Mouse (Mus musculus) liver, embryonic 11.5 days (tissue): ENCODE measurements around the gene Rpl36al. TPM values are rescaled to one million over a fixed set of nuclear protein-coding genes. Genes with fewer than 3 reads are reported as not detected.

Source experiments
- ATAC-seq: fragments of 200-750 bp; cut with Nextera tagmentation; replicated peaks from 2 replicates; pipeline ENCODE4 v1.8.0; 2017; ENCODE audit warnings: moderate number of reproducible peaks, mild to moderate bottlenecking, moderate TSS enrichment, moderate library complexity; ENCODE audit not compliant: low FRiP score
- DNase-seq: peaks from one replicate; pipeline ENCODE4 v3.0.0-alpha.2; 2017; ENCODE audit warnings: low spot score
- H3K27ac ChIP-seq: fragments of 300-500 bp; sonication (generic); 2 replicates; pipeline ENCODE4 v1.5.1; 2014; ENCODE audit warnings: mild to moderate bottlenecking, low read depth, low read length, control low read depth
- H3K27me3 ChIP-seq: fragments of 300-500 bp; sonication (generic); replicated peaks from 2 replicates; pipeline ENCODE4 v1.6.1; 2014; ENCODE audit warnings: low read length, mixed read lengths; ENCODE audit not compliant: control insufficient read depth, insufficient read depth
- H3K36me3 ChIP-seq: fragments of 300-500 bp; sonication (generic); 2 replicates; pipeline ENCODE4 v1.6.1; 2014; ENCODE audit warnings: mild to moderate bottlenecking, low read length, moderate library complexity, mixed read lengths; ENCODE audit not compliant: control insufficient read depth, insufficient read depth
- H3K4me1 ChIP-seq: fragments of 300-500 bp; sonication (generic); replicated peaks from 2 replicates; pipeline ENCODE4 v1.6.1; 2014; ENCODE audit warnings: low read length, mixed read lengths; ENCODE audit not compliant: control insufficient read depth, insufficient read depth
- H3K4me2 ChIP-seq: fragments of 300-500 bp; sonication (generic); 2 replicates; pipeline ENCODE4 v1.6.1; 2014; ENCODE audit warnings: mild to moderate bottlenecking, control low read depth, moderate library complexity
- H3K4me3 ChIP-seq: fragments of 300-500 bp; sonication (generic); 2 replicates; pipeline ENCODE4 v1.5.1; 2014; ENCODE audit warnings: low read depth, low read length, control low read depth
- H3K9ac ChIP-seq: fragments of 300-500 bp; sonication (generic); 2 replicates; pipeline ENCODE4 v1.6.1; 2014; ENCODE audit warnings: low read depth, low read length, control low read depth
- H3K9me3 ChIP-seq: fragments of 300-500 bp; sonication (generic); 2 replicates; pipeline ENCODE4 v1.6.1; 2016; ENCODE audit warnings: low read length, inconsistent platforms, mixed read lengths; ENCODE audit not compliant: control insufficient read depth
- WGBS: fragments of 180-500 bp; shearing (Covaris S2); extraction: QIAGEN DNeasy Blood & Tissue Kit; methylation state at CpG from one replicate; pipeline ENCODE4 v1.1.7; 2014; 5-methylcytosine and 5-hydroxymethylcytosine counted together
- polyA plus RNA-seq: library from polyadenylated mRNA; unstranded; fragments of >200 nt; fragmentation: Nextera tagmentation; extraction: Ambion mirVana; gene quantifications from 2 replicates; pipeline ENCODE4 v1.2.1, GENCODE M21; 2014

Rpl36al gene
- polyA plus RNA-seq, 1 experiment from 2014 or later = 1,044 TPM

DNA sequence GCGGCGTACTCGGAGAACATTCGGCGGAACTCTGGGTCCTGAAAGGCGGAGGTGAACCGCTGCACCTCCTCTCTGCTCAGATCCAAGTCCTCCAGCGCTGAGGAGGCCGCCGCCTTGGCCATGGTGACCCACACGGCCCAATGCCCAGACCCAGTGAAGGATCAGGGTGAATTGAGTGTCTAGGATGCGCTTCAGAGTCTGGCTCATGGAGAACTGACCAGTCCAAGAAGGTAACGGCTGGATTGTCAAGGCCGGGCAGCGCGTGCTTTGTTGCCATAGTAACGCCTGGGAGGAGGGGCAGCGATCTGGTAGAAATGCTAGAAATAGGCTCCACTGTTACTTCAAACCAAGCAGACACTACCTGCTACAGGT lies 14.3 kb upstream of the Rpl36al start, which contains the start of gene Dnaaf2:
Gene Dnaaf2 (minus strand): TSS at position 266 of the 372 bp plus-strand sequence.
- H3K27me3 ChIP-seq = no peaks in the 10 kb centered on the region
- H3K9me3 ChIP-seq = no peaks in the 10 kb centered on the region
- peak within 1 kb of the TSS; percentile 99 for H3K4me3 ChIP-seq
- H3K27ac ChIP-seq = peak within 1 kb of the TSS; percentile 89
- peaks cover 14% of the 10 kb centered on the region for H3K4me1 ChIP-seq
- DNase-seq (peak; percentile 82), ATAC-seq (peak; percentile 42)
- peaks cover 20% of the 10 kb centered on the region; the same call in 1 of the 2 replicates for H3K36me3 ChIP-seq
- peak within 1 kb of the TSS; percentile 96 for H3K9ac ChIP-seq
- under 1% methylated on average over 18 of the region's 18 CpGs for WGBS
- H3K4me2 ChIP-seq = peak within 1 kb of the TSS; percentile 82

GRCm38 (mm10) chr12:69197378-69198163 lies 13.7 kb upstream of the Rpl36al start:
- Histone ChIP-seq H3K4me3 (peak overlapping the region; percentile 99), H3K9me3 (no peaks in the 10 kb centered on the region), H3K4me2 (peak overlapping the region; percentile 82), H3K36me3 (peaks cover 20% of the 10 kb centered on the region; the same call in 1 of the 2 replicates), H3K4me1 (peaks cover 14% of the 10 kb centered on the region), H3K9ac (peak overlapping the region; percentile 96), H3K27me3 (no peaks in the 10 kb centered on the region), H3K27ac (peak overlapping the region; percentile 89)
- peak; percentile 72 for DNase-seq
- ATAC-seq = peak; percentile 77
- under 1% methylated on average over 94 of the region's 94 CpGs for WGBS

GRCm38 (mm10) chr12:69196444-69197377 lies 12.8 kb upstream of the Rpl36al start, which contains the start of gene Gm49383:
Gene Gm49383 (minus strand): TSS chr12:69197104.
- ATAC-seq = peak; percentile 72

GRCm38 (mm10) chr12:69192637-69193036 lies 8.8 kb upstream of the Rpl36al start:
- no peak overlapping the region for H3K9ac ChIP-seq
- no peak overlapping the region for H3K4me3 ChIP-seq
- peaks cover 15% of the 10 kb centered on the region for H3K36me3 ChIP-seq
- H3K4me2 ChIP-seq = no peak overlapping the region
- ATAC-seq = no peak
- no peak overlapping the region for H3K27ac ChIP-seq
- WGBS = 89% methylated on average over 2 of the region's 2 CpGs
- no peaks in the 10 kb centered on the region for H3K27me3 ChIP-seq
- H3K9me3 ChIP-seq = no peaks in the 10 kb centered on the region
- peaks cover 2% of the 10 kb centered on the region; the same call in 1 of the 2 replicates for H3K4me1 ChIP-seq
- no peak for DNase-seq

More at GRCm38 (mm10) chr12:69196444-69197377, 12.8 kb upstream of the Rpl36al start, which contains the start of gene Gm49383:
- H3K9me3 ChIP-seq = no peaks in the 10 kb centered on the region
- H3K27me3 ChIP-seq = no peaks in the 10 kb centered on the region
- peaks cover 16% of the 10 kb centered on the region; the same call in 1 of the 2 replicates for H3K36me3 ChIP-seq
- under 1% methylated on average over 75 of the region's 75 CpGs for WGBS
- H3K27ac ChIP-seq = peak within 1 kb of the TSS; percentile 89
- H3K4me3 ChIP-seq = peak within 1 kb of the TSS; percentile 99
- peak within 1 kb of the TSS; percentile 96 for H3K9ac ChIP-seq
- peak within 1 kb of the TSS; percentile 82 for H3K4me2 ChIP-seq
- peaks cover 14% of the 10 kb centered on the region for H3K4me1 ChIP-seq
- DNase-seq = peak; percentile 79

- H3K4me2 ChIP-seq = no peak overlapping the region
- peaks cover 15% of the 10 kb centered on the region for H3K36me3 ChIP-seq
- H3K4me1 ChIP-seq = peaks cover 7% of the 10 kb centered on the region; the same call in 1 of the 2 replicates
- ATAC-seq (no peak), DNase-seq (no peak)
- H3K9me3 ChIP-seq = no peaks in the 10 kb centered on the region
- H3K9ac ChIP-seq = no peak overlapping the region
- 71% methylated on average over 5 of the region's 5 CpGs for WGBS
- H3K4me3 ChIP-seq = no peak overlapping the region
- no peak overlapping the region for H3K27ac ChIP-seq
- H3K27me3 ChIP-seq = no peaks in the 10 kb centered on the region
These were observed 7.5 kb upstream of the Rpl36al start for GRCm38 (mm10) chr12:69191396-69191795.

DNA sequence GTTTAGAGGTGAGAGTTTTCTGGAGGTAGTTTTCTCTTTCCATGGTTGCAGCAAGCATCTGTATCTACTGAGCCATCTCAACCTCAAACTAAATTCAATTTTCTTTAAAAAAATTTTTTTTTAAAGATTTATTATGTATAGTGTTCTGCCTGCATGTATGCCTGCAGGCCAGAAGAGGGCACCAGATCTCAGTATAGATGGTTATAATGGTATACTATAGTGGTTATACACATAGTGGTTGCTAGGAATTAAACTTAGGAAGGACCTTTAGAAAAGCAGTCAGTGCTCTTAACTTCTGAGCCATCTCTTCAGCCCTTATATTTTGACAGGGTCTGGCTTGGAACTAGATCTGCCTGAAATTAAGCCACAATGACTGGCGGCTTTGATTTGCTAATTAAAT lies 6.6 kb upstream of the Rpl36al start:
- 93% methylated on average over 1 of the region's 1 CpGs for WGBS
- no peak overlapping the region for H3K9ac ChIP-seq
- DNase-seq = no peak
- no peak for ATAC-seq
- no peak overlapping the region for H3K27ac ChIP-seq
- H3K27me3 ChIP-seq = no peaks in the 10 kb centered on the region
- H3K4me1 ChIP-seq = peaks cover 10% of the 10 kb centered on the region
- no peaks in the 10 kb centered on the region for H3K9me3 ChIP-seq
- no peak overlapping the region for H3K4me3 ChIP-seq
- H3K36me3 ChIP-seq = peaks cover 15% of the 10 kb centered on the region
- no peak overlapping the region for H3K4me2 ChIP-seq

DNA sequence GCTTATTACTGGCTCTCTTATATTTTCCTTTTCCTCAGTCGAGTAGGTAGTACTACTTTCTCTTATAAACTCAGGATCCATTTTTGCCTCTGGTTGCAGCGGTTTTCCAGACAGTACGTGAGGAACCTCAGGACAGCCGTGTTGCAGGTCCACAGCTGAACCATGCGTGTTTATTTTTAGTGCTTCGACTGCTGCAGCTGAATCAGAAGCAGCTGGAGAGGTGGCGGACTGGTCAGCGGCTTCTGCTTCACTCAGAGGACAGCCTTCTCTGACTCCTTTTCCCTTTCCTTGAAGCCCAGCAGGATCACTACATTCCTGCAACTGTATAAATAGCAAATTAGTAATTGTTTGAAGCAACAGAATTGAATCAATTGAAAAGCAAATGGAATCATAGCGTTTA lies 6.2 kb upstream of the Rpl36al start:
- Histone ChIP-seq H3K4me3 (no peak overlapping the region), H3K4me1 (peaks cover 14% of the 10 kb centered on the region), H3K27me3 (no peaks in the 10 kb centered on the region), H3K9me3 (no peaks in the 10 kb centered on the region), H3K36me3 (peaks cover 15% of the 10 kb centered on the region), H3K27ac (no peak overlapping the region), H3K4me2 (no peak overlapping the region), H3K9ac (no peak overlapping the region)
- ATAC-seq (no peak), DNase-seq (no peak)
- WGBS = 91% methylated on average over 9 of the region's 9 CpGs

DNA sequence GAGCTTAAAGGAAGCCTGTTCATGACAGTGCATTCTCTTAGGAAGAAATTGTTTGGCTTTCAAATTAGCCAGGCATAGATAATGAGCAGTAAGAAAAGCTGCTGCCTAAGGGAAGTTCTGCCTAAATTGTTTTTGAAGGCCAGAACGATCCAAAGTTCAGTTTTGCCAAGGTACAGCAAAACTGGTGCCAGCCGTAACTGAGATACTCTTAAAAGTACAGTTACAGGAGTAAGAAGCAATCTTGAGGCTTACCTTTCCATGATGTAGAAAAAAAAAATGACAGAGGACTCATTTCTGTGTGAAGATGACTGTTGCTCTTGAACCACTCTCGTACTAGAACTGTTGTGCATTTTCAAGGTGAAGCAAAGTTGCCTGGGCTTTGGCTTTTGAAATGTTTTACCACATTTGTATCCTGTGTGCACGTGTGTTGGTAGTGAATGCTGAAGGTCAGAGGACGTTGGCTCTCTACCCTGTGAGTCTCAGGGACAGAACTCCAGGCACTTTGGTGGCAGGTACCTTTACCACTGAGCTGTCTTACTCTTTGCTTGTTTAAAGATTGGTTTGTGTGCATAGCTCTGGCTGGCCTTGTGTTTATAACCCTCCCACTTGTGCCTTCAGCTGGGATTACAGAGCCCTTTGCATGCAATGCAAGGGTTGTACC lies 3.1 kb upstream of the Rpl36al start:
- Histone ChIP-seq H3K4me1 (peaks cover 12% of the 10 kb centered on the region), H3K27me3 (no peaks in the 10 kb centered on the region), H3K9me3 (no peaks in the 10 kb centered on the region), H3K27ac (no peak overlapping the region), H3K9ac (no peak overlapping the region), H3K36me3 (peaks cover 15% of the 10 kb centered on the region), H3K4me3 (no peak overlapping the region; the same call in 1 of the 2 replicates), H3K4me2 (peak overlapping the region; percentile 41)
- ATAC-seq (no peak), DNase-seq (no peak)
- 63% methylated on average over 5 of the region's 5 CpGs for WGBS
